Mouse (Mus musculus) forebrain, postnatal 0 days (tissue): ENCODE measurements around the gene Wdr66. TPM values are rescaled to one million over a fixed set of nuclear protein-coding genes. Genes with fewer than 3 reads are reported as not detected.

Experiments
- ATAC-seq: fragments of 200-750 bp; cut with Nextera tagmentation; 2 replicates; pipeline ENCODE4 v1.8.0; 2017; ENCODE audit warnings: mild to moderate bottlenecking, moderate library complexity
- DNase-seq: peaks from one replicate; pipeline ENCODE4 v3.0.0-alpha.2; 2015
- H3K27ac ChIP-seq: fragments of 300-500 bp; sonication (generic); 2 replicates; pipeline ENCODE4 v1.5.1; 2014; ENCODE audit warnings: low read depth, mild to moderate bottlenecking, antibody characterized with exemption, low read length, moderate library complexity, mixed read lengths
- H3K27me3 ChIP-seq: fragments of 300-500 bp; sonication (generic); 2 replicates; pipeline ENCODE4 v1.6.1; 2014; ENCODE audit warnings: mild to moderate bottlenecking, low read length, mixed read lengths; ENCODE audit not compliant: insufficient read depth
- H3K36me3 ChIP-seq: fragments of 300-500 bp; sonication (generic); 2 replicates; pipeline ENCODE4 v1.6.1; 2014; ENCODE audit warnings: mild to moderate bottlenecking, moderate library complexity; ENCODE audit not compliant: insufficient read depth
- H3K4me1 ChIP-seq: fragments of 300-500 bp; sonication (generic); 2 replicates; pipeline ENCODE4 v1.6.1; 2014; ENCODE audit warnings: antibody characterized with exemption; ENCODE audit not compliant: insufficient read depth
- H3K4me2 ChIP-seq: fragments of 300-500 bp; sonication (generic); 2 replicates; pipeline ENCODE4 v1.6.1; 2014; ENCODE audit warnings: low read depth, mild to moderate bottlenecking, moderate library complexity
- H3K4me3 ChIP-seq: fragments of 300-500 bp; sonication (generic); 2 replicates; pipeline ENCODE4 v1.5.1; 2014; ENCODE audit warnings: low read depth, low read length, mixed read lengths
- H3K9ac ChIP-seq: fragments of 300-500 bp; sonication (generic); 2 replicates; pipeline ENCODE4 v1.6.1; 2014; ENCODE audit warnings: mild to moderate bottlenecking
- H3K9me3 ChIP-seq: fragments of 300-500 bp; sonication (generic); 2 replicates; pipeline ENCODE4 v1.6.1; 2016; ENCODE audit warnings: low read length
- CTCF ChIP-seq: sonication (generic); IDR thresholded peaks from 2 replicates; pipeline ENCODE4 v1.5.1; 2016; ENCODE audit warnings: antibody characterized with exemption, control low read depth, low read depth
- WGBS: fragments of 180-500 bp; shearing (Covaris S2); extraction: QIAGEN DNeasy Blood & Tissue Kit; methylation state at CpG from one replicate; pipeline ENCODE4 v1.1.7; 2014; 5-methylcytosine and 5-hydroxymethylcytosine counted together
- polyA plus RNA-seq: library from polyadenylated mRNA; unstranded; fragments of >200 nt; fragmentation: Nextera tagmentation; extraction: Ambion mirVana; gene quantifications from 2 replicates; pipeline ENCODE4 v1.2.1, GENCODE M21; 2015
- total RNA-seq: library from RNA; depleted of rRNA; stranded (reverse); fragments of >200 nt; gene quantifications from 2 replicates; pipeline ENCODE4 v1.2.3, GENCODE M21; 2014

Gene Wdr66
- total and polyA plus RNA-seq, 2 experiments from 2014 or later: 2.0 to 4.4 TPM

DNA sequence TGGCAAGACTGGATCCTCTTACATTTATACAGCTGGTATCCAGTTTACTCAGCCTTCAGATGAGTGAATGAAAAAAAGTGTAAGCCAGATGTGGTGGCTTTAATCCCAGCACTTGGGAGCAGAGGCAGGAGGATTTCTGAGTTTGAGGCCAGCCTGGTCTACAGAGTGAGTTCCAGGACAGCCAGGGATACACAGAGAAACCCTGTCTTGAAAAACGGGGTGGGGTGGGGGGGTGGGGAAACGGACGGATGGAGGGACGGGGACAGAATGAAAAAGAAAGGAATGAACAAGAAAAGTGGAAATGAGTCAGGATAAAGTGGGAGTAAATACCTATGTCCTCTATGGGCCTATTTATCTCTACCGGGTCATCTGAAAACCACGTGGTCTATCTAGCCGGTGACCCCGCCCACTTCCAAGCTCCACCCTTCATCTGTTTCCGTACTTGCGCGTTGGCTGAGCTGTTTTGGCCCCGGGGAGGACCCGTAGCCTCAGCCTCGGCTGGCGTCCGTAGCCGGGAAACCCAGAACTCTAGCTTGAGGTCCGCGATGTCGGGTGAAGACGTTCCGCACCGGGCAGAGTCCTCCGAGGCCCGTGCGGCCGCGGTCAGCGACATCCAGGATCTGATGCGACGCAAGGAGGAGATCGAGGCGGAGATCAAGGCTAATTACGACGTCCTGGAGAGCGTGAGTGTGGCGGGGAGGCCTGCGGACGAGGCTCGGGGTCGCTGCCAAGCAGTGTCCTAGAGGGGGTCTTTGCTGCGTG lies 24.0 kb upstream of the Wdr66 start:
- WGBS: 2% methylated on average over 42 of the region's 42 CpGs
- Histone ChIP-seq H3K4me2 (peak overlapping the region; percentile 55), H3K27me3 (no peaks in the 10 kb centered on the region), H3K36me3 (no peaks in the 10 kb centered on the region), H3K4me3 (peak overlapping the region; percentile 98), H3K9ac (peak overlapping the region; percentile 83), H3K9me3 (no peaks in the 10 kb centered on the region), H3K27ac (peak overlapping the region; percentile 29; the same call in 1 of the 2 replicates), H3K4me1 (0 out of 2 replicates have a peak, but pooled peaks cover 8% of the 10 kb centered on the region)
- ATAC-seq: peak; percentile 94
- no peak for TF ChIP-seq CTCF
- peak; percentile 95 for DNase-seq

DNA sequence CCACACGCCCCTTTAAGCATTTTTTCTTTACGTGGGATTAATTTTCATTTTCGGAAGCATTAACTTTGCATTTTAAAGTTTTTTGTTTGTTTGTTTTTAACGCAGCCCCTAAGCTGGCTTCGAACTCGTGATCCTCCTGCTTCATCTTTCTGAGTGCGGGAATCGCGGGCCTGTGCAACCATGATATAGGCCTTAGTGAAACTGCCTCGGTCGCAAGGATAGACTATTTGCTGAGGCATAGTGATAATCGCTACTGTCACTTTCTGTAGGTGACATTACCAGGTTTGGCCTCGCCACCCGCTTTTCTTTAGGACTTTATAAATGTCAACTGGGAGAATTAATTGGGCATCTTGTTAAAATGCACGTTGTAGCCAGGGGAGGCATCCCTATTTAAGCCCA lies 23.4 kb upstream of the Wdr66 start:
- H3K4me3 ChIP-seq: peak overlapping the region; percentile 98
- no peak for TF ChIP-seq CTCF
- no peaks in the 10 kb centered on the region for H3K36me3 ChIP-seq
- no peaks in the 10 kb centered on the region for H3K27me3 ChIP-seq
- DNase-seq (no peak), ATAC-seq (no peak; the same call in 1 of the 2 replicates)
- H3K4me2 ChIP-seq: peak overlapping the region; percentile 55
- H3K9me3 ChIP-seq: no peaks in the 10 kb centered on the region
- 0 out of 2 replicates have a peak, but pooled peaks cover 8% of the 10 kb centered on the region for H3K4me1 ChIP-seq
- 0 out of 2 replicates have a peak overlapping the region, but pooled peaks have one; percentile 29 for H3K27ac ChIP-seq
- peak overlapping the region; percentile 83 for H3K9ac ChIP-seq
- WGBS: 3% methylated on average over 15 of the region's 15 CpGs

DNA sequence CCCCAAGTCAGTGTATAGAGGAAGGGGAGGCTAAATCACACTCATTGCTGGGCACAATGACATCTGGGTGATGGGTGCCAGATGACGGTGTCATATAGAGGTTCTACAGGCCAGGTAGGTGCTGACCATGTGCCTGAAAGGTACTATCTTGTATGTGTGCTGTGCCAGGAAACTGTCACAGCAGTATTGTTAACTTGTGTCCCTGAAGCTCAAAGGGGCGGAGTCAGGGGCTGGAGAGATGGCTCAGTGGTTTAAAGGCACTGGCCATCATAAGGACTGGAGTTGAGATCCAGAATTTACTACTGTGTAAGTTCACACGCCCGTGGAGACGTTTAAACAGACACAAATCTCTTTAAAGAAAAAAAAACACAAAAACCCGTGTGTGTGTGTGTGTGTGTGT lies 22.6 kb upstream of the Wdr66 start:
- Histone ChIP-seq H3K4me2 (0 out of 2 replicates have a peak overlapping the region, but pooled peaks have one; percentile 55), H3K9me3 (no peaks in the 10 kb centered on the region), H3K36me3 (no peaks in the 10 kb centered on the region), H3K4me3 (no peak overlapping the region), H3K4me1 (0 out of 2 replicates have a peak, but pooled peaks cover 8% of the 10 kb centered on the region), H3K9ac (no peak overlapping the region), H3K27me3 (no peaks in the 10 kb centered on the region), H3K27ac (no peak overlapping the region)
- no peak for TF ChIP-seq CTCF
- ATAC-seq: no peak
- DNase-seq: no peak
- WGBS: 89% methylated on average over 6 of the region's 6 CpGs

DNA sequence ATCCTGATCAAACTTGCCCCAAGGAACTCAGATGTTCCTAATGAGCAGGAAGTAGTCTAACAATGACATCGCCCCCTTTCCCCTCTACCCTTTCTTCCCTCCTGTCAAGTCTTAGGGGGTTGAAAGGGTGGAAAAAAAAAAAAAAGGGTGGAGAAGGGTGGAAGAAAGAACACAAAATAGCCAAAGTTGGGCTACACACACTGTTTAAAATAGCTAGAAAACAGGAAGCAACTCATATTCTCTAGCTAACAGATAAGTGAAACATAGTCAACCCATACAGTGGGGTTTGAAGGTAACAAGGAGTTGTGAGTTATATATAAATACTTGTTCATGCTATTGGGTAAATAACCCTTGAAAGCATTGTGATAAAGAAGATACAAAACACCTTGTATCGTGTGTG lies 19.7 kb upstream of the Wdr66 start:
- H3K4me2 ChIP-seq: no peak overlapping the region
- no peak for TF ChIP-seq CTCF
- H3K4me3 ChIP-seq: no peak overlapping the region
- H3K4me1 ChIP-seq: 0 out of 2 replicates have a peak, but pooled peaks cover 8% of the 10 kb centered on the region
- 92% methylated on average over 2 of the region's 2 CpGs for WGBS
- no peak for DNase-seq
- H3K36me3 ChIP-seq: peaks cover 11% of the 10 kb centered on the region
- H3K27ac ChIP-seq: no peak overlapping the region
- ATAC-seq: no peak
- H3K27me3 ChIP-seq: no peaks in the 10 kb centered on the region
- H3K9ac ChIP-seq: no peak overlapping the region
- no peaks in the 10 kb centered on the region for H3K9me3 ChIP-seq

DNA sequence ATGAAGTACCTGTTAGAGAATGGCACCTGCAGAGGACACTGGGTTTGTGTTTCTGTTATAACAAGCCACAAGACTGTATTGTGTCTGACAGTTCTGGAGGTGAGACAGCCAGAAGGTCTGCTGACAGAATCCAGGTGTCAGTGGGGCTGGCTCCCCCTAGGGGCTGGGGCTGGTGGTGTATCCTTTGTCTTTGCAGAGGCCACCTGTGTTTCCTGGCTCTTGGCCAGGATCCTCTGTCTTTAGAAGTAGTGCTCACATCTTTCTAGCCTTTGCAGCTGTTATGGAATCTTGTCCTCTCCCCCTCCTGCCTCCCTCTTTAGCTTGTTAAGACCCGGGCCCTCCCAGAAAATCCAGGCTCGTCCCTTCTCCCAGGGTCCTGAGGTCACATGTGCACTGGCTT lies 16.2 kb upstream of the Wdr66 start:
- DNase-seq: peak; percentile 55
- Histone ChIP-seq H3K27me3 (no peaks in the 10 kb centered on the region), H3K36me3 (peaks cover 30% of the 10 kb centered on the region), H3K4me3 (no peak overlapping the region), H3K9ac (no peak overlapping the region), H3K27ac (0 out of 2 replicates have a peak overlapping the region, but pooled peaks have one; percentile 40), H3K4me2 (no peak overlapping the region), H3K4me1 (no peaks in the 10 kb centered on the region), H3K9me3 (no peaks in the 10 kb centered on the region)
- ATAC-seq: peak; percentile 42
- WGBS: 15% methylated on average over 2 of the region's 2 CpGs
- TF ChIP-seq CTCF: peak; percentile 55

DNA sequence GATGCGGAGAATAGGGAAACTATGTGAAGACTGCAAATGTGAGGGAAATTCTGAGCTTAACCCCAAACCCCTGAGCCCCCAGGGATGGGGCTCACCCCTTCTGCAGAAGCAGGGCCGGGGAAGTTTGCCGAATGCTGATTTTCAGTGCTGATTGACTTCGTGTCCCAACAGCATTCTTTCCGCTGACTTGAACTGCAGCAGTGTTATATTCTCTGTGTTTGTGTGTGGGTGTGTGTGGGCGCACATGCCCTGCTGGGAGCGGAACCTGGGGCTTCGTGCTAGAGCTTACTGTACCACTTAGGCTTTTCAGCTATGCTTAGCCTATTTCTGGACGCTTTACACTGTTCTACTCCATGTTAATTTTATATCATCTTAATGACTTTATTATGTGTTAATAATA lies 15.5 kb upstream of the Wdr66 start:
- no peaks in the 10 kb centered on the region for H3K9me3 ChIP-seq
- ATAC-seq (peak; percentile 36; the same call in 1 of the 2 replicates), DNase-seq (no peak)

DNA sequence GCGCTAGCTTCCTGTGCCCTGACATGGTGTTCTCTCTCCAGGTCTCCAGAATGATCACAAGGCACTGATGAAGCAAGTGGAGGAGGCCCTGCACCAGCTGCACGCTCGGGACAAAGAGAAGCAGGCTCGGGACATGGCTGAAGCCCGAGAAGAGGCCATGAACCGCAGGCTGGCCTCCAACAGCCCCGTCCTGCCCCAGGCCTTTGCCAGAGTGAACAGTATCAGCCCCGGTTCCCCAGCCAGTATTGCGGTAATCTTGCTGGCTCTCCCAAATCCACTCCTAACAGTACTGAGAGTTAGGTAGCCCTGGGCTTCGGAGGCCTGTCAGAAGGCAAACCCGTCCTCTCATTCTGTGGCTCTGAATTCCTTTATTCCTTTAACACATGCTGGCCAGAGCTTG lies 12.4 kb upstream of the Wdr66 start:
- TF ChIP-seq CTCF: no peak
- Histone ChIP-seq H3K4me2 (no peak overlapping the region), H3K36me3 (peaks cover 59% of the 10 kb centered on the region), H3K27me3 (no peaks in the 10 kb centered on the region), H3K9ac (no peak overlapping the region), H3K4me1 (no peaks in the 10 kb centered on the region), H3K27ac (no peak overlapping the region), H3K4me3 (no peak overlapping the region), H3K9me3 (no peaks in the 10 kb centered on the region)
- ATAC-seq (no peak), DNase-seq (no peak)
- 92% methylated on average over 11 of the region's 11 CpGs for WGBS

More for the DNA sequence above, 15.5 kb upstream of the Wdr66 start:
- Histone ChIP-seq H3K4me3 (no peak overlapping the region), H3K4me1 (no peaks in the 10 kb centered on the region), H3K36me3 (peaks cover 35% of the 10 kb centered on the region), H3K9ac (no peak overlapping the region), H3K27ac (no peak overlapping the region), H3K27me3 (no peaks in the 10 kb centered on the region), H3K4me2 (no peak overlapping the region)
- no peak for TF ChIP-seq CTCF
- 85% methylated on average over 9 of the region's 9 CpGs for WGBS
